Mouse (Mus musculus) 416B (cell line): Measurements from ENCODE around the gene Uqcrfs1.

Experiments
- DNase-seq: peaks from one replicate; pipeline ENCODE4 v3.0.0; 2011; ENCODE audit warnings: low read depth

Uqcrfs1 gene

GRCm38 (mm10) chr13:30544856-30545604 lies at the start of gene Uqcrfs1:
Gene Uqcrfs1 (minus strand): TSS chr13:30545362.
- DNase-seq, result peak; percentile 94

DNA sequence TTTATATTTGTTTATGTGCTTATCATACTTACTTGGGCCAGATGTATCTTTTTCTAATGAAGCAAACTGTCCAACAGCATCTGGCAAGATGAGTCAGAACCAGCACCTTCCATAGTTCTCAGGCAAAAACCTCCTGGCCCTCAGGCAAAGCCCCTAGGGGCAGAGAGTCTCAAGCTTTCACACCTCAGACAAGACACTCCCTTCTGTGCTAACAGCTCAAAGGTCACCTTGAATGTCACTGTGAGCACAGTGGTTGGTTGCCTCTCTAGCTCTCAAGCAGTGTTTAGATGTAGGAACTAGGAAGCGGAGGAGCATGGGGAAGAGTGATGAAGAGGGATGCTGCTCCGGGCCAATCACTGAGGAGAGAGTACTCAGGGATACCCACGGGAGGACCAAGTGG lies 40.6 kb upstream of the Uqcrfs1 start:
- DNase-seq, result no peak

DNA sequence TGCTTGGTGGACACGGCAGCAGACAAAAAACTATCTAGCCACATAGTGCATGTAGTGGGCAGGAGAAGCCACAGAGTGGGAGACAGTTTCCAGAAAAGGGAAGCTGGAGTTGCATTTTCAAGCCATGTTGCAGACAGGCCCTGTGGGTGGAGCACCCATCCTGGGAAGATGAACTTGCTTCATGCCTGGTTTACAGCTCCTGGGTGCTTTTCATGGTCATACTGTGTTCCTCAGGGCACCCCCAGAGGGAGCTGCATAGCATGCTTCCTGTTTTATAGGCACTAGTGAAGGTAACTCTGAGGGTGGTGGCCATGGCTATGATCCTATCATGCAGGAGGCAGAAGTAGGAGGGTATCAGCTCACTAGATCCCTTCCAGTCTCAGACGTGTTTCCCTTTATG lies 37.4 kb upstream of the Uqcrfs1 start:
- no peak for DNase-seq

DNA sequence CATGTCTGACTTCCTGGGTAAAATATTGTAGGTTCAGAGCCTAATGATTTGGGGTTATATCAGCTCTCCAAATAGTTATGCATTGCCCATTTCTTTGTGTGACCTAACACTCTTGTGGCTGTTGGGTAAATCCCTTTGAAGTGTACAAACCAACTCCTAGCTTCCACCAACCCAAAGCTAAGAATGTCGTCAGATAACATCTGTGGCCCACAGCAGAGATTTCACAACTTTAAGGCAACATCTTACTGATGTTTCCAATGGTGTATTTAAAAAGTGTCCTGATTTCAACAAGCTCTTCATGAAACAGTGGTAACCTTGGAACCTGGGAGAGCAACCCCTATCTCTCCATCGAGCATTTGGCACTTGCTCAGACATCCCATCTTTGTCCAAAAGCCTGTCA lies 33.6 kb upstream of the Uqcrfs1 start:
- peak; percentile 61 for DNase-seq

GRCm38 (mm10) chr13:30576819-30577218 lies 31.7 kb upstream of the Uqcrfs1 start:
- DNase-seq, result peak; percentile 36

DNA sequence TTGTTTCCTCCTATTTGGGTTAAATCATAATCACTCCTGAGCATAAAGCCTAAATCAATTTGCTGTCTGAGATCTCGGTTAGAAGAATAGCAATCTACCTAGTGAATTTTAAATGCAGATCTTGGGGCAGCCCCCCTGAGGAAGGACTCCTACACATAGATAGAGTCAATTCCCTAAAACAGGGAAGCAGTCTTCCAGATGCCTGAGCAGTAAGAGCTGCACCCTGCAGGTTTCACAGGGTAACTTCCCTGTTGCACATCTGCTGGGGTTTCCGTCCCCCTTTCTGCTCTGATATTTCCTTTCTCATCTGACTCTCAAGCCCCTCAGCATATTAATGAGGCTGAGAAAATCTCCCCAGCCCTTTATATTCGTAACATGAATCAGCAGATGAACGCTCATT lies 27.8 kb upstream of the Uqcrfs1 start:
- no peak for DNase-seq

DNA sequence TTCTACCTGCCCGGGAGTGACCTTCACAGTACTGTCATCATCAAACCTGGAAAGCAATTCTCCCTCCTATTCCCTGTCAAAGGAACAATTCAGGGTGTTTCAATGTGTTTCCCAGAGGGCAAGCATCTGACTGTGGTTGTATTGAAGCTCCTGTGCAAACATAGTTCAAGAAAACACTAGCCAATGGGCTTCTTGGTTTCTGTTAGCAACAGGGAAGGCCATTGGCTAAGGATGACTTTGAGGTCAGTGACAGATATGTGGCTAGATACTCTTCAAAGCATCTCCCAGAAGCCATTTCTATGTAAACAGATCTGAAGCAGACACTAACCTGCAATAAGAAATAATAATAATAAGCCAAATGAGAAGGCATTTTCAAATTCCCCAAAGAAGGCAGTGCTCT lies 25.0 kb upstream of the Uqcrfs1 start:
- DNase-seq, result peak; percentile 42

DNA sequence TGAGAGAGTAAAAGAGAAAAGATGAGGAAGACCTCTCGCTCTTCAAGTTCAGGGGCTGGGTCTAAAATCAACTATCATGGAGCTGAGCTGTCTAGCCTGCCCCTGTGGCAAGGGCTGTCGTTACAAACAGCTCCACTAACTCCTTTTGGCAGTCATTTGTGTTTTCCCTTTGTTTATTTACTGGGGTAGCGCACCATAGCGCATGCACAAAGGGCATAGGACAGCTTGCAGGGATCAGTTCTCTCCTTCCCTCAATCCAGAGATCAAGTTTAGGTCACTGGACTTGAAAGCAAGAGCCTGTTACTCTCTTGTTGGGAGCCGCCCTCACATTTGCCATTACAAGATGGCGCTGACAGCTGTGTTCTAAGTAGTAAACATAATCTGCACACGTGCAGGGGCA lies 22.4 kb upstream of the Uqcrfs1 start:
- no peak for DNase-seq

- peak; percentile 67 for DNase-seq
These were observed 21.6 kb upstream of the Uqcrfs1 start for GRCm38 (mm10) chr13:30566767-30567166.

DNA sequence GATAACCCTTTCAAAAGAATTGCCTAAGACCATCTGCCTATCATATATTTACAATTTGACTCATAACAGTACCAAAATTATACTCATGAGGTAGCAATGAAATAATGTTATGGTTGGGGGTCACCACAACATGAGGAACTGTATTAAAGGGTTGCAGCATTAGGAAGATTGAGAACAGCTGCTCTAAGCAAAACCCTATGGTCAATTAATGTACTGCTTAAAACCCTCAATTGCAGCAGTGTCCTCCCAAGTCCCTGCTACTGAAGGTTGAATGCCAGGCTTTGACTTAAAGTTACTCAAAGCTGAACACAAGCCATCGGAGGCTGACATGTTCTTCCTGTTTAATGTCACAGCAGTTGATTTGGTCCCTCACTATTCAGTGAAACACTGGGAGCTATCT lies 15.4 kb upstream of the Uqcrfs1 start:
- no peak for DNase-seq

DNA sequence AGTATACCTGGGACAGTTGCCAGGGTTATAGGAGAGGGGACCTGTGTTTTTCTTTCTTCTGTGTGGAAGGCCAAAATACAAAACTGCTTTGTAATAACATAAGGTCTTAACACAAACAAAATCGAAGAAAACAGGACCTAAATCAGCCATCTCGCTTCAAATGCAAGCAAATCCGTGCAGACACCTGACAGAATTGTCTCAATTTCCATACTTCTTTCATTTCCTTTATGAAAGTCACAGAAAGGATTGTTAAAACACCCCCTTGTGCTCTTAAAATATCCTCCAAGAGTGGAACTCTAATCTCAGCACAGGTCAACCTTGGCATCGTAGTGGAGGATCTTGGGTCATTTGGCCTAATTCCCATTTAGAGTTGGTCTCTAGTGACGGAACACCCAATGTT lies 14.9 kb upstream of the Uqcrfs1 start:
- DNase-seq, result no peak

- DNase-seq, result no peak
These were observed 12.6 kb upstream of the Uqcrfs1 start for GRCm38 (mm10) chr13:30557751-30558150.

GRCm38 (mm10) chr13:30553051-30553587 lies 8.0 kb upstream of the Uqcrfs1 start:
- DNase-seq, result peak; percentile 46

DNA sequence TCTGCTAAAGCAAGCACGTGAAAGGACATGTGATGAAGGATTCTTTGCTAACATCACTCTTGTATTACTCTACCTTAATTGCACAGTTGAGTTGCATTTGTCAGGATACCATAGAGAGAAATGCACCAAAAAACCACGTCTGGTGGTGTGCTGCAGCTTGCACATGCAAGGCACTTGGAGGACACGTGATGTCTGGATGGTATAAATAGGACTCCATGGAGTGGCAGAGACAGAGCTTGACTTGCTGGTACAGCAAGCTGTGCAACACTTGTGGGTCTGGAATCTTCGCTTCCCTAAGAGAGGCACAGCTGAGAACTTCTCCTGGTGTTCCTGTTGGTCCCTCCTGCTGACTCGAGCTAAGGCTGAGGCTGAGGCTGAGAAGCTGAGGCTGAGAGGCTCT lies 4.2 kb upstream of the Uqcrfs1 start:
- DNase-seq, result no peak

GRCm38 (mm10) chr13:30548835-30549234 lies 3.7 kb upstream of the Uqcrfs1 start:
- DNase-seq, result peak; percentile 90

DNA sequence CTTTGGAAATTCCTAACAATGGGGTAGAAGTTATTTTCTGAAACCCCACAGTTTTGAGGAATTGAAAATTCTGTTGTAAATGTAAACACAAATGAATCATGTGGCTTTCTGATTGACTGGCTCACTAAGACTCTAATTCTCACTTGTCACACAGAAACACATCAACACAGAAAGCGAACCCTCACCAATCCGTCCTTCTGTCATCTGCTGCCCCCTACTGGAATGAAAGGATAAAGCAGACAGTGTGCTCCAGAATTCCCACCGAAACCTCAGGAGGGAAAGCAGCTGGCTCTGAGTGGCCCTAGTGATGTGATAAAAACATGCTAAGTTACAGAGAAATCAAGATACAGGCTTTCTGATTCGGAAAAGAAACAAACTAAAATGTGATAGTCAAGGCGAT lies 14.4 kb downstream of the Uqcrfs1 start:
- peak; percentile 51 for DNase-seq

DNA sequence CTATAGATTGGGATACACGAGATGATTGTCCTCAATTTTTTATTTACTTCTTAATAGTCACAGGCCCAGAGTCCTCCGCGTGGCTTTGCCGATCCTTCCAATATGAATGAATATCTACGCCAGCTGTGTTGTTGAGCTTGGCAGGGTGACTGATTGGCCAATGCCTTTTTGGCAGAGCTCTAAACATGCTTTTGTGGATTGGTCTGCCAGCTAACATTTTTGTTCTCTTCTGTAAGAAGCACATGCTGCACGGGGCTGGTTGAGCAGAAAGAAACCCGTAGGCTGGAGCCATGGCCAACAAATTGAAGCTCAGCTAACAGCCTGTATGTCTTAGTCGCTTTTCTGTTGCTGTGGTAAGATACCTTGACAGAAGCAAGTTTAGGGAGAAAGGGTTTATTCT lies 20.2 kb downstream of the Uqcrfs1 start:
- no peak for DNase-seq

DNA sequence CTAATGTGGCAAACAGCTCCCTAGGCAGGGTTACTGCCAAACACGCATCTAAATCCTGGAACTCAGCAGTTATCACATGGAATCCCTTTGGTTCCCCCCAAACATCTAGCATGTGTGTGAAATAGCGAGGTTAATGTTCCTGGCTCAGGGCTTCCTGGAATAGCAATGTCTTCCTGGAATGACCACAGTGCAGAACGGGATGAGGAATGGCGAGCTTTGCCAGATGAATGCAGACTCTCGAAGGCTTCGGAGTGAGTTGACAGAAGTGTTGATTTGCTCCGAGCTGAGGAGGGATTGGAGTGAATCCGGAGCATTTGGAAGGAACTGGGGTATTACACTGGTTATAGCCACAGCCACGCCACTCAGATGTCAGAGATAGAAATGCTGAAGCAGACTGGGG lies 21.2 kb downstream of the Uqcrfs1 start:
- no peak for DNase-seq

GRCm38 (mm10) chr13:30523246-30523891 lies 21.8 kb downstream of the Uqcrfs1 start:
- no peak for DNase-seq

DNA sequence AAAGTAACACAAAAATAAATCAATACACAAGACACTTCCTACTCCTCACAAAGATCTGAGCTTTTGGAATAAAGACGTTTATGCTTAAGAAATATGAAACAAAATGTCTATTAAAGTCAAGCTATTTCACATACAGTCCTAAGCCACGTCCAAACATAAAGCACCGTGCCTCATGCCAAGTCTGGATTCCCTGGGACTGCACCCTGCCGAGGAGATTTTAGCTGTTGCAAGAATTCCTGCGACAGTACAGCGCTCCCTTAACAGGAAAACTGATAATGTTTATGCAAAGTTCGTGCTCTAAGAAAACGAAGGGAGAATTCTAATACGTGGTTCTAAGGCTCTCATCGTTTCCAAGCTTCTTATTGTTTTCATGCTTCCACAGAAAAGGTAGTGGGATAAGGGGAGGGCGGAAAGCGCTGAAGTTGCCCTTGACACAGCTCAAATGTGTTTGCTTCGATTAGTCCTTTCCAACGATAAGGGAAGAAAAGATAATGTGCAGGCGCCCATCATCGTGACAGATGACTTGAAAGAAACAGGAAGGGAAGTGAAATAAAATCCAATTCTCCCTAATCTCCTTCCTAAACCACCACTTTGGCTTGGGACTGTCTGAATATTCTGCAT lies 23.8 kb downstream of the Uqcrfs1 start:
- no peak for DNase-seq

- no peak for DNase-seq
These were observed 27.0 kb downstream of the Uqcrfs1 start for GRCm38 (mm10) chr13:30518191-30518590.

GRCm38 (mm10) chr13:30507651-30508050 lies 37.5 kb downstream of the Uqcrfs1 start:
- DNase-seq, result no peak

DNA sequence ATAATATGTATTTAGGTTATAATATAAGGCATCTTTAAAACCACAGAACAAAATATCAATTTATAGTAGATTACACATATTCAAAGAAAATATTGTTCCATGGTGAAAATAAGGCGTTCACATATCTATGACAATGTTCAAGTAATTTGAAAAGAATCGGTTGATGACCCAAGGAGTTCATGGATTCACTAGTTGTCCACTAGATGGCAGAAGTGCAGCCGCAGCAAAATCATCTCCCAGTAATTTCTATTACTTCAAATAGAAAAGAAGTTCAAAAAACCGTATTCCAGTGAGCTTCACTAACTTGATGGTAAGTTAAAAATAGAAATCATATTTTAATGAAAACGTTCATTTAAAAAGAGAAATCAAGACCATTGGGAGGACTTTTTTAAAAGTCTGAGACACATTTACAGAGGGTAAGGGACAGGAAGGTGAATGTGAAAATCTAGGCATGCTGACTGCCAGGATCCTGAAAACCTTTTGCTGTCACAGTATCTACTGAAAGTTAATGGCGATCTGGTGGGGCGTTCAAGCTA lies 43.2 kb downstream of the Uqcrfs1 start:
- DNase-seq, result peak; percentile 50
